Mouse (Mus musculus) erythroblast, adult 5-6 weeks (primary cell): Measurements from ENCODE around the gene Rfc5. TPM values are rescaled to one million over a fixed set of nuclear protein-coding genes. Genes with fewer than 3 reads are reported as not detected.
"Not testable (repeated sequence)": the region's sequence is repeated elsewhere in the genome, so short reads cannot be mapped to it uniquely, and the experiment has no call there.

Source experiments
- ATAC-seq: replicated peaks from 2 replicates; pipeline ENCODE4 v1.8.0; 2016; ENCODE audit warnings: moderate number of reproducible peaks, mild to moderate bottlenecking, moderate TSS enrichment, inconsistent platforms; ENCODE audit not compliant: poor library complexity, low FRiP score, severe bottlenecking
- total RNA-seq, 2 experiments: library from RNA; stranded (forward) in 1 of 2; stranded (reverse) in 1 of 2; fragments of 150-400 nt in 1 of 2; fragments of 200-764, 138-1000 nt in 1 of 2; gene quantifications; 2 replicates each; pipeline versions ENCODE4 v1.2.3 to v1.2.4; 2015 to 2017; ENCODE audit warnings: low replicate concordance in 2 of 2

Gene Rfc5
- total RNA-seq, 2 experiments from 2014 or later, result 12.1 to 21.7 TPM

GRCm38 (mm10) chr5:117377731-117378130, 11.1 kb downstream of the Rfc5 start:
- not testable (repeated sequence) for ATAC-seq

DNA sequence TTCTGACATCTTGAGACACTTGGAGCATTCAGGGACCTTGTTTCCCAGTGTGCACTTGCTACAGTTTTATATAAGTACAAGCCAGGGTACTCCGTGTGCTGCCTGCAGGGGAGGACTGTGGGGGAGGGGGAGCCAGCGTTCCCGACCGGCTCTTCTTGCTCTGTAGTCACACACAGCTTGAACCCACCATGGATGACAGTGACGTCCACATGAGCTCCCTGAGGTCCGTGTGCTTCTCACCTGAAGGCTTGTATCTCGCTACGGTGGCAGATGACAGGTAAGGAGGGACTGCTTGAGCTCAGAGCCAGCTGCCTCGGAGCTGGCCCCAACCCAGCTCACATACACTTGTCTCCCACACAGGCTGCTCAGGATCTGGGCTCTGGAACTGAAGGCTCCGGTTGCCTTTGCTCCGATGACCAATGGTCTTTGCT, 12.5 kb downstream of the Rfc5 start:
- no peak for ATAC-seq

DNA sequence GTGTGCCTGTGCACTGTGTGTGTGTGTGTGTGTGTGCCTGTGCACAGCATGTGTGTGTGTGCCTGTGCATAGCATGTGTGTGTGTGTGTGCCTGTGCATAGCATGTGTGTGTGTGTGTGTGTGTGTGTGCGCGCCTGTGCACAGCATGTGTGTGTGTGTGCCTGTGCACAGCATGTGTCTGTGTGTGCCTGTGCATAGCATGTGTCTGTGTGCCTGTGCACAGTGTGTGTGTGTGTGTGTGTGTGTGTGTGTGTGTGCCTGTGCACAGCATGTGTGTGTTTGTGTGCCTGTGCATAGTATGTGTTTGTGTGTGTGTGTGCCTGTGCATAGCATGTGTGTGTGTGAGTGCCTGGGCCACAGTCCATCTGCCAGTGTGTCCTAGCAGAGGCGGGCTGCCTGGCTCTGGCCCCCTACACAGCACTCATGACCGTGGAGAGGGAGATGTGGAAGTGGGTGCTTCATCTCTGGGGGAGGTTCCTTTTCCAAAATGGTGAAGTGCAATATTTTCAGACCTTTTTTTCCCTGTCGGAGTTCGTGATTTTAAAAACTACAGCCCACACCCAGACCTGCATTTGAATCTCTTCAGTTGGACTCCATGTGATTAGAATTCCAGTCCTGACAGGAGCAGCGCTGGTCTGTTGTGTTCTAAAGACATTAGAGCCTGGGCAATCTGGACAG, 14.3 kb downstream of the Rfc5 start:
- no peak for ATAC-seq

GRCm38 (mm10) chr5:117373418-117373817, 15.4 kb downstream of the Rfc5 start:
- ATAC-seq, result no peak

DNA sequence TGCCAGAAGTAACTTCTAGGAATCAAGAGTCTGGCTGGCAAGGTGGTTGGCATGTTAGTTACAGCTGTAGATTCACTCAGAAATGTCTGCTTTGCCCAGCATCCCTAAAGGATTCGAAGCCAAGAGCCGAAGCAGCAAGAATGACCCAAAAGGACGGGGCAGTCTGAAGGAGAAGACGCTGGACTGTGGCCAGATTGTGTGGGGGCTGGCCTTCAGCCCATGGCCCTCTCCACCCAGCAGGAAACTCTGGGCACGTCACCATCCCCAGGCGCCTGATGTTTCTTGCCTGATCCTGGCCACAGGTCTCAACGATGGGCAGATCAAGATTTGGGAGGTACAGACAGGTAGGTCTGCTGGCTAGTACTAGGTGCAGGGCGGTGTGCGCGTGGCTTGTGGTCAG, 18.3 kb downstream of the Rfc5 start:
- no peak for ATAC-seq

DNA sequence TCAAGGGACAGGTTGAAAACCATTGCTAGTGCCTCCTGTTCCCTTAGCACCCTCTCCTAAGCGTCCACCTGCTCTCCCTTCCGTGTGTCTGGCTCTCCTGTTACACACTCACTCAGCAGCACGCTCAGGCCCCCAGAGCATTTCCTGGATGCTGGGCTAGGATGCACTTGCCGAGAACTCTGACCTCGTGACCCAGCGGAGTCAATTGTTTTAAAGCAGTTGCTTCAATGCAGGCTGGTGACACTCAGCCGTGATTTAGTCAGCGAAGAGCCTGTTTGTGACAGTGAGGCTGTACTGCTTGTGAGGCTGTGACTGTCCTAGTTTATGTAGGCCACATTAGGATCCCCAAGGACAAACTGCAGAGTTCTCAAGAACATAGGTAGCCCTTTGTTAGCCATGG, 21.6 kb downstream of the Rfc5 start:
- no peak for ATAC-seq

- no peak for ATAC-seq
These were observed 22.8 kb downstream of the Rfc5 start for GRCm38 (mm10) chr5:117365904-117366561.

- ATAC-seq, result no peak
These were observed 24.0 kb downstream of the Rfc5 start for GRCm38 (mm10) chr5:117364821-117365220.

DNA sequence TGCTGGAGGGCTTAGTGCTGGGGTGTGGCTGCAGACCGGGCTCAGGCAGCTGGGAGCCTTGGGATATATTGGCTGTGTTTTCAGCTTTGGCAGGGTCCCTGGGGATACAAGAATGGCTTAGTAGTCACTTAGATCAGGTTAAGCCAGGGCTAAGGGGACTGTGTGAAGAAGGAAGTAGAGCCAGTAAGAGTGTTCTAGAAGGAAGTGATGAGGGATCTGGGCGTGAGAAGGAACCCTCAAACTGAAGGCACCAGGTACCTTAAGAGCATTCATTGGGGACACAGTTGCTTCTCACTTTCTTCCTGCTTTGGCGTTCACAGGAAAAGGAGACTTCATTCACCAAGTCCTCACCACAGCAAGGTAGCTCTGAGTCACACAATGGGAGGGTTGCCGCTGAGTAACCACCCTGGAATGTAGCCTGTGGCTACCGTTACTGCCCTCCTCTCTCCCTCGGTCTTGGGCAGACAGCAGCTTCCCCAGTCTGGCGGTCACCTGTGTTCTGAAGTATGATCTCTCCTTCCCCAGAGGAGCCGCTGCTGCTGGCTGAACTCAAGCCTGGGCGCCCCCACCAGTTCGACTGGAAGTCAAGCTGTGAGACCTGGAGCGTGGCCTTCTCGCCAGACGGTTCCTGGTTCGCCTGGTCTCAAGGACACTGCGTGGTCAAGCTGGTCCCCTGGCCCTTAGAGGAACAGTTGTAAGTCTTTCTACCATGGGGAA, 25.6 kb downstream of the Rfc5 start:
- ATAC-seq, result no peak

- no peak for ATAC-seq
These were observed 27.3 kb downstream of the Rfc5 start for GRCm38 (mm10) chr5:117361590-117361989.

DNA sequence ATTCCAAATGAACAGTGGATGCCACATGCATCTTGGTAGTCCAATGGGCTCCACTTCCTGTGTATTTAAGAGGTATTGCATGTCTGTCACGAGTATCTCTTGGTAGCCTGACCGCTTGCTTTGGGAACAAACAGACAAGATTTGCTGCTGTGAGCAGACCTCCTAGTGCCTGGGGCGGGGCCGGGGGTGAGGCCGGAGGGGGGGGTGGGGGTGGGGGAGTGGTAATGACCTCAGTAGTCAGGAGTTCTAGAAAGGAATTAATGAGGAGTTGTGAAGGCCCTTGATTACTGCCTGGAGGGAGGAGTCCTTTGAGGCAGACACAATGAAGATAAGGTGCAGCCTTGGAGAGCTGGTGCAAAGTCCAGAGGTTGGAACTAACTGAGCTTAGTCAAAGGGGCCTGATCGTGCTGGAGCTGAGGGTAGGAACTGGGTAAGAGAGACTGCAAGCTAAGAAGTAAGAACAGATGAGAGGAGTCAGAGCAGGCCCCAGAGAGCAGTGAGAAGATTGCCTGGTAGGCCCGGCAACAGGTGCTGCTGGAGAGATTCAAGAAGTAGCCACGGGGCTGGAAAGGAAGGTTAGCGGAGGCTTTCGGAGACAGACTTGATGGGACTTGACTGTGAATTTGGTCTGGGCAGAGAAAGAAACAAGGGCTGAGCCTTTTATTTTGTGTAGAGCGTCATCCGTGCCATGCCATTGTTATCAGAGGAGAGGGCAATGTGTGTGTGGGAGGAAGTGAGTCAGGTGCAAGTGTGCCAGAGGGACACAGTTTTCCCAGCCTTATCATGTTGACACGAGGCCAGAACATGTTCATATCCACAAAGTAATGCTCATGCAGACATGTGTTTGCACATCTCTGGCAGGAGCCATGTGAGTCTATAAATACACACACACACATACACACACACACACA, 28.0 kb downstream of the Rfc5 start:
- no peak for ATAC-seq

DNA sequence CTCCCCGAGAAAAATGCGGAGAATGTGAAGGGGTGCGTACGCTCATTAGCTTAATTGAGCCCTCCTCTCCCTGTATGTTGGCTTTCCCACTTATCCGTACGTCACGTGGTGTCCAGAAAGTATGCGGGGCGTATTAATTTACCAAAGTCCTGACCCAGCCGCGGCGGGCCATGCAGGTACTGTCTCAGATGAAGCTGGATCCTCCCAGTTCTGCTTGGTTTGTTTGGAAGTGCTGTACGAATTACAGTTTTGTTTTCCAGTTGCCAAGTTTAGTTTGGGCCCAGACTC, 28.7 kb downstream of the Rfc5 start:
- no peak for ATAC-seq

GRCm38 (mm10) chr5:117359497-117360227, 29.2 kb downstream of the Rfc5 start:
- ATAC-seq, result no peak

GRCm38 (mm10) chr5:117358725-117359124, 30.1 kb downstream of the Rfc5 start:
- 0 out of 2 replicates have a peak, but pooled peaks have one; percentile 38 for ATAC-seq

DNA sequence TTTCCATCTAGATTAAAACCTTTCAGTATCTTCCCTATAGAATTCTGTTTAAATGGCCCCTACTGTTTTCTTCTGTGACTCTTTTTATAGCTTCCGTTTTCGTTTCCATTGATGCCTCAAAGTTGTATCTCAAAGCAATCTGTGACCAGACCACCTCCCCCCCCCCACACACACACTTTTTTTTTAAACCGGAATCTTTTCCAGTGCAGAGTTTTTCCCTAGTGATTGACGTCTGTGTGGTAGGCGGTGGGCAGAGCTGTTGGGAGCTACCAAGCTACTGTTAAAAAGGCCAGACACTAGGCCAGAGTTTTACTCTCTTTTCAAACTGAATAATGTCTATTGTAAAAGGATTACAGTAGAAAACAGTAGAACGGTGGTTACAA, 30.6 kb downstream of the Rfc5 start:
- no peak for ATAC-seq

- ATAC-seq, result peak; percentile 68
These were observed 31.2 kb downstream of the Rfc5 start for GRCm38 (mm10) chr5:117357478-117358247.

DNA sequence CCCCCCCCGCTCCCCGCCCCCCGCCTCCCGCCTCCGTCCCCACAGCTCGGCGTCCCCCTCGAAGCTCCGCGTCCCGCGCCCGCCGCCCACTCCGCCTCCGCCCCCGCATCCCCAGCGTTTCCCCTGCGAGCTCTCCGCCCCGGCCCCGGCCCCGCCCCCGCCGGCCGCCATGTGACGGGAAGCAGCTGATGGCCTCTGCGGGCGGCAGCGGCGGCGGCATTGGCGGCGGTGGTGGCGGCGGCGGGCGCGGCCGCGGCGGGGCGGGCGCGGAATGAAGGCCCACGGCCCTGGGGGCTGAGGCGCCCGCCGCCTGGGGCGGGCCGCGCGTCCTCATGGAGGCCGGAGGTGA, 31.7 kb downstream of the Rfc5 start, which contains the start of gene Wsb2:
Gene Wsb2 (plus strand): TSS at position 176 of the 349 bp plus-strand sequence.
- ATAC-seq, result peak; percentile 82

DNA sequence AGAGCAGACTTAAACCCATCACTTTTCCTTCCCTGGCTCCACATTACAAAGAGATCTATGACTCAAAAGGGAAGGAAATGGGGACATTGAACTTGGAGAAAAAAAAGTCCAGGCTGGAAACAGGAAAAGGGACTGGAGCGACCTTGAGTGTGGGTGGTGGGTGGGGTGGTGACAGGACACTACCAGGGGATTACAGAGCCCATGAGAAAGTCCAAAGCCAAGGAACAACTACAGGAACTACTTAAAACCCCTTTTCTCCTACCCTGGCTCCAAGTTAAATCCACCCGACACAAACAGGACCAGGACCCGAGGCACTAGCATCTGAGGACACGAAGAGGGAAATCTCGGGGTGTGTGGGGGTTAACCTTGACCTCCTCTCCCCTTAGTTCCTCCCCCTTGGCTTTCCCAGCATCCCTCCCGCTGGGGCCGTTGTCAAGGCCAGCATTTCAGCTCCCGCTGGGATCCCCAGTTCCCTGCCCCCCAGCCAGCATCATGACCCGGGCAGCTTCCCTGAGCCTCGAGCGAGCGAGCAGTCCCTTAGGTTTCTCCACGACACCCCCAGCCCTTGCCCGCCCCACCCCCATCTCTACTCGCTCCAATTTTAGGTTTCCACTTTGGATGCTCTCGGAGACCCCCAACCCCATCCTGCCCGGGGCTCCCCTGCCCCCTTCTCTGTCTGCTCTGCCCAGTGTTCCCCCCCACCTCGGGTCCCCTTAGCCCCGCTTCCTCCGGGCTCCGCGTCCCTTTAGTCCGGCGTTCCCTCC, 32.3 kb downstream of the Rfc5 start:
- no peak for ATAC-seq
